Mouse (Mus musculus): ENCODE data around the gene Pcsk5. TPM values are rescaled to one million over a fixed set of nuclear protein-coding genes. Genes with fewer than 3 reads are reported as not detected.

Gene Pcsk5
- polyA plus RNA-seq, 1 experiment from 2014 or later = 33.9 TPM

DNA sequence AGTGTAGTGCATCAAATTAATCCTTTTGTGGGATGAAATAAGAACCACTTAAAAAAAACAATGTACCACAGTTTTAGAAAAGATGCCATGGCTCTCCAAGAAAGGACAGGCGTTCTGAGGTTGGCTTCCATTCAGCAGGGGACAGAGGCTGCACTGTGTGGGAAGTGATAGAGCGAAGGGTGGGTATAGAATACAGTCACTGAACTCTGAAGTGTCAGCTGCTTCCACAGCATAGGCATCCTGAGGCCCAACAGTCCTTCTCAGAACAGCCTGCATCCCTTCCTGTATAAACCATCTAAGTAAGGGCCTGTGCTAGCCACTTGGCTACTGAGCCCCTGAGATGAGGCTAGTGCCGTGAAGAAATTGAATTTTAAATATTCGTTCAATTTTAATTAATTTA, 271.3 kb downstream of the Pcsk5 start:
- no peak overlapping the region for H3K27ac ChIP-seq
- ATAC-seq (ENCODE audit: insufficient number of reproducible peaks, insufficient read depth, low FRiP score, low TSS enrichment, low read depth) = no peak
- peaks cover 41% of the 10 kb centered on the region for H3K36me3 ChIP-seq
- no peak overlapping the region for H3K4me3 ChIP-seq
- 80% methylated on average over 4 of the region's 4 CpGs for WGBS
- no peak overlapping the region for H3K4me2 ChIP-seq
- H3K9ac ChIP-seq = no peak overlapping the region
- no peaks in the 10 kb centered on the region for H3K27me3 ChIP-seq
- H3K9me3 ChIP-seq = no peaks in the 10 kb centered on the region
- no peaks in the 10 kb centered on the region for H3K4me1 ChIP-seq

GRCm38 (mm10) chr19:17558764-17559163, 278.7 kb downstream of the Pcsk5 start:
- Histone ChIP-seq H3K4me3 (no peak overlapping the region), H3K9ac (no peak overlapping the region), H3K4me2 (no peak overlapping the region), H3K9me3 (no peaks in the 10 kb centered on the region), H3K27ac (no peak overlapping the region), H3K36me3 (peaks cover 24% of the 10 kb centered on the region; the same call in 1 of the 2 replicates), H3K4me1 (no peaks in the 10 kb centered on the region), H3K27me3 (no peaks in the 10 kb centered on the region)
- 70% methylated on average over 2 of the region's 2 CpGs for WGBS
- ATAC-seq (ENCODE audit: insufficient number of reproducible peaks, insufficient read depth, low FRiP score, low TSS enrichment, low read depth) = no peak

DNA sequence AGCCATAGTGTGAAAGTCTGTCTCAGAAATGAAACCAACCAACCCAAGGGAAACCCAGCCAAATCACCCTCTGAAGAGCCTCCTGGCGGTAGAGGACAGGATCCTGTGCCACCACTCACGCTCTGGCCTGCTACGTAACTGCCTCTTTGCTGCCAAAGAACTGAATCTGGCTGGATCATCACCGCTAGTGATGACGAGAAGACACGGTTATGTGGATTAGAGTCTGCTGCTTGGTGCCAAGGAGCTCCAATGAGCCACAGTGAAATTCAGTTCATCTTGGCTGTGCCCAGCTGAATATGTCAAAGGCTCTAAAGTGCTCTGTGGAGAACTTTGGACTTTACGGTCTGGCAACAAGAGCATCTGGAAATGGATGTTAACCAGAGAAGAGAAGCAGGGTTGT, 282.3 kb downstream of the Pcsk5 start:
- no peak overlapping the region for H3K4me3 ChIP-seq
- no peaks in the 10 kb centered on the region for H3K9me3 ChIP-seq
- no peaks in the 10 kb centered on the region for H3K27me3 ChIP-seq
- no peak overlapping the region for H3K9ac ChIP-seq
- H3K4me1 ChIP-seq = no peaks in the 10 kb centered on the region
- H3K36me3 ChIP-seq = 0 out of 2 replicates have a peak, but pooled peaks cover 7% of the 10 kb centered on the region
- H3K27ac ChIP-seq = no peak overlapping the region
- no peak for ATAC-seq (ENCODE audit: insufficient number of reproducible peaks, insufficient read depth, low FRiP score, low TSS enrichment, low read depth)
- no peak overlapping the region for H3K4me2 ChIP-seq
- WGBS = 96% methylated on average over 7 of the region's 7 CpGs

- 0 out of 2 replicates have a peak, but pooled peaks cover 7% of the 10 kb centered on the region for H3K36me3 ChIP-seq
- WGBS = 86% methylated on average over 2 of the region's 2 CpGs
- no peaks in the 10 kb centered on the region for H3K27me3 ChIP-seq
- H3K4me2 ChIP-seq = no peak overlapping the region
- H3K4me1 ChIP-seq = no peaks in the 10 kb centered on the region
- H3K9me3 ChIP-seq = no peaks in the 10 kb centered on the region
- ATAC-seq (ENCODE audit: insufficient number of reproducible peaks, insufficient read depth, low FRiP score, low TSS enrichment, low read depth) = no peak
- no peak overlapping the region for H3K27ac ChIP-seq
- no peak overlapping the region for H3K9ac ChIP-seq
- H3K4me3 ChIP-seq = no peak overlapping the region
Measured at GRCm38 (mm10) chr19:17554571-17554970, 282.9 kb downstream of the Pcsk5 start.

DNA sequence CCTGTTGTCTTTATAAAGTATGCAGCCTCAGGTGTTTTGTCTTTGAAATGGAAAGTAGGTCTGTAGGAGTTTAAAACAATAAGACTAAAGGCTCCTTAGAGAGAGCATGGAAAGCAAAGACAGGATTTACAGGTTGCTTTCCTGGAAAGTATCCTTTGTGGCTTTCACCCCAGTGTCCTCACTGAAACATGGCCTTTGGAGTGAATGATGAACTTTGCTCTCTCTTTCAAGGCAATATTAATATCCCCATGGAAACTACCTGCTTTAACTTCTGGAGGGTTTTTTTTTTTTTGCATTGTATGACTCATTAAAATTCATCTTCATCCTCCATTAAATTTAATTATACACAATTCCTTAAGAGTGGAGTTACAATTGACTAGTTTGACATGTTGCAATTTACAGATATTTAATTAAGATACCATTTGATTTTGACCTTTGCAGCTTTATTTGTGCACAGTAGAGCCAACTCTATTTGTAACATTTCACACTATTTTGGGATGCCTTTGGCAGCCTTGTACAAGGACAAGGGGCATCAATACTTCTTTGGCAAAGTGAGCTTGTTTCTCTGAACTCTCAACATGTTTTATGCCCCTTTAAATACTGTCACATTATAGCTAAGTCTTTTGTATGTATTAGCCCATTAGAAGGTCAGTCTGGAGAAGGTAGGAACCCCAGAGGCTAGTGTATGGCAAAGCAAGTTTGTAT, 283.9 kb downstream of the Pcsk5 start:
- Histone ChIP-seq H3K4me3 (no peak overlapping the region), H3K4me1 (no peaks in the 10 kb centered on the region), H3K9ac (no peak overlapping the region), H3K9me3 (no peaks in the 10 kb centered on the region), H3K27me3 (no peaks in the 10 kb centered on the region), H3K36me3 (0 out of 2 replicates have a peak, but pooled peaks cover 3% of the 10 kb centered on the region), H3K27ac (no peak overlapping the region), H3K4me2 (no peak overlapping the region)
- no peak for ATAC-seq (ENCODE audit: insufficient number of reproducible peaks, insufficient read depth, low FRiP score, low TSS enrichment, low read depth)

GRCm38 (mm10) chr19:17528746-17529532, 308.5 kb downstream of the Pcsk5 start:
- Histone ChIP-seq H3K36me3 (no peaks in the 10 kb centered on the region), H3K9me3 (no peaks in the 10 kb centered on the region), H3K9ac (no peak overlapping the region), H3K4me2 (no peak overlapping the region), H3K27me3 (no peaks in the 10 kb centered on the region), H3K4me3 (no peak overlapping the region), H3K27ac (no peak overlapping the region), H3K4me1 (no peaks in the 10 kb centered on the region)
- 83% methylated on average over 4 of the region's 4 CpGs for WGBS
- ATAC-seq (ENCODE audit: insufficient number of reproducible peaks, insufficient read depth, low FRiP score, low TSS enrichment, low read depth) = no peak

DNA sequence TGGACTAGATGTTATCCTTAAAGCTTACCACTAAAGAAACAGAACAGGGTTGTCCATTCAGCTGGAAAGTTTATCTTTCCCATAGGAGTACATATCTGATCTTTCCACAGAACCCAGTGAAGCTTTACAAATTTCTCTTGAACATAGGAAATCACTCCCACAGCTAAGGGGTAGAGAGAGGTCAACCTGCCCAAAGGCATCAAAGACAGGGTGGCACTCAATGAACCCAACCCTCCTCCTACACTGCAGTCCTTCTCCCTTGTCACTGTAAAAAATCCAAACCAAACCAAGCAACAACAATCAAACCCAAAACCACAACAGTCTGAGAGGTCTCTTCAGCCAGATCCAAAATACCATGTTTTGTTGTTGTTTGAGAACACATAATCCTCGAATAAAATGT, 311.9 kb downstream of the Pcsk5 start:
- no peak overlapping the region for H3K27ac ChIP-seq
- 62% methylated on average over 1 of the region's 1 CpGs for WGBS

DNA sequence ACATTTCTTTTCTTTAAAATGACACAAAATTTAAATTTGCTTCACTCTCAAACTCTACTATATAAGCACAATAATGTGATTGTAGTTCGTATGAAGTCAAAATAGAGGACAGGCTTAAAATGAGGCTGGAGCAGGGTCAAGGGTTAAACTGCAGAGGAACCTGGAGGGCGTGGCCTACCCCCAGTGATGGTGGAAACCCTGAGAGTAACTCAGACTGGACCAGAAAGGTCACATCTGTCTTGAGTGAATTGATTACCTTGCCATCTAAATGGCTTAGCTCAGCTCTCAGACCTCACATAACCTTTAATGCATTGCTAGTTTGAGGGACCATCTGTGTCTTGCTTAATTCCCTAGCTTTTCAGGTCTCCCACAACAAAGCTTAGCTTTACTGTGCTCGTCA, 323.0 kb downstream of the Pcsk5 start:
- peaks cover 6% of the 10 kb centered on the region for H3K4me1 ChIP-seq
- no peaks in the 10 kb centered on the region for H3K27me3 ChIP-seq

More for the DNA sequence above, 311.9 kb downstream of the Pcsk5 start:
- no peak for ATAC-seq (ENCODE audit: insufficient number of reproducible peaks, insufficient read depth, low FRiP score, low TSS enrichment, low read depth)
- H3K9me3 ChIP-seq = no peaks in the 10 kb centered on the region
- H3K4me1 ChIP-seq = no peaks in the 10 kb centered on the region
- no peak overlapping the region for H3K4me2 ChIP-seq
- no peak overlapping the region for H3K4me3 ChIP-seq
- H3K9ac ChIP-seq = no peak overlapping the region
- H3K27me3 ChIP-seq = no peaks in the 10 kb centered on the region
- H3K36me3 ChIP-seq = no peaks in the 10 kb centered on the region

GRCm38 (mm10) chr19:17511283-17511682, 326.1 kb downstream of the Pcsk5 start:
- Histone ChIP-seq H3K4me3 (no peak overlapping the region), H3K36me3 (no peaks in the 10 kb centered on the region), H3K27me3 (no peaks in the 10 kb centered on the region), H3K9me3 (no peaks in the 10 kb centered on the region), H3K27ac (no peak overlapping the region), H3K4me1 (peaks cover 6% of the 10 kb centered on the region), H3K4me2 (no peak overlapping the region), H3K9ac (no peak overlapping the region)
- WGBS = 66% methylated on average over 5 of the region's 5 CpGs
- ATAC-seq (ENCODE audit: insufficient number of reproducible peaks, insufficient read depth, low FRiP score, low TSS enrichment, low read depth) = no peak

More for the DNA sequence above, 323.0 kb downstream of the Pcsk5 start:
- Histone ChIP-seq H3K27ac (no peak overlapping the region), H3K4me3 (no peak overlapping the region), H3K9me3 (no peaks in the 10 kb centered on the region), H3K9ac (no peak overlapping the region), H3K4me2 (no peak overlapping the region), H3K36me3 (no peaks in the 10 kb centered on the region)
- ATAC-seq (ENCODE audit: insufficient number of reproducible peaks, insufficient read depth, low FRiP score, low TSS enrichment, low read depth) = no peak
- 30% methylated on average over 3 of the region's 3 CpGs for WGBS

DNA sequence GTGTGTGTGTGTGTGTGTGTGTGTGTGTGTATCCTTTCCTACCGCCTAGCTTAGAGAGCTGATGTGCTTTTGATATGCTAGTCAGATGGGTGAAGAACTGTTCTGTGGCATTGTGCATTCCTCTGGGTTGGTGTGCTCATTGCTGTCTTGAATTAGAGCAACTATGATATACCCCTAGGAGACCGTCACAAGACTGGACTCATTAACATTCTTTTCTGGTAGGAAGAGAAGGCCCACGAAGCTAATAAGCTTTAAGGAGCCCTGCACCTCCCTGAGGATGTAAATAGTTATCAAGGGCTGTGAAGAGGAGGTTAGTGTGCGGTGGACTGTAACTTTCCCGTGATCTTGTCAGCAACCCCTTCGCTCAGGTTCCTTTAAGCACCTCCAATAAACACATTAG, 333.2 kb downstream of the Pcsk5 start:
- Histone ChIP-seq H3K4me1 (no peaks in the 10 kb centered on the region), H3K27ac (no peak overlapping the region), H3K4me3 (no peak overlapping the region), H3K4me2 (no peak overlapping the region), H3K27me3 (no peaks in the 10 kb centered on the region), H3K9ac (no peak overlapping the region), H3K9me3 (no peaks in the 10 kb centered on the region), H3K36me3 (no peaks in the 10 kb centered on the region)
- WGBS = 53% methylated on average over 6 of the region's 6 CpGs
- ATAC-seq (ENCODE audit: insufficient number of reproducible peaks, insufficient read depth, low FRiP score, low TSS enrichment, low read depth) = no peak

- Histone ChIP-seq H3K36me3 (no peaks in the 10 kb centered on the region), H3K9ac (no peak overlapping the region), H3K4me3 (no peak overlapping the region), H3K27ac (no peak overlapping the region), H3K9me3 (no peaks in the 10 kb centered on the region), H3K27me3 (no peaks in the 10 kb centered on the region), H3K4me1 (no peaks in the 10 kb centered on the region), H3K4me2 (no peak overlapping the region)
- WGBS = 85% methylated on average over 7 of the region's 7 CpGs
- ATAC-seq (ENCODE audit: insufficient number of reproducible peaks, insufficient read depth, low FRiP score, low TSS enrichment, low read depth) = no peak
Measured at GRCm38 (mm10) chr19:17498586-17499235, 338.7 kb downstream of the Pcsk5 start.

All from embryonic facial prominence, embryonic 13.5 days (tissue).